Mouse (Mus musculus): Measurements from ENCODE around the gene Ugt2b34. TPM values are rescaled to one million over a fixed set of nuclear protein-coding genes. Genes with fewer than 3 reads are reported as not detected.

Ugt2b34 gene
- polyA plus RNA-seq, 1 experiment from 2014 or later, result 77.0 TPM

Other genes with a start within 250 kb of the Ugt2b34 start
- gene Tmprss11b, start 230.6 kb downstream of the Ugt2b34 start, polyA plus RNA-seq (2015; fragmentation: Nextera tagmentation; extraction: Ambion mirVana), result 12.2 and 14.1 TPM in 2 replicates
- 2.3 and 4.5 TPM in 2 replicates for gene Tmprss11e, start 161.1 kb downstream of the Ugt2b34 start, polyA plus RNA-seq (2015; fragmentation: Nextera tagmentation; extraction: Ambion mirVana)
- gene Ythdc1, start 102.7 kb downstream of the Ugt2b34 start, polyA plus RNA-seq (2015; fragmentation: Nextera tagmentation; extraction: Ambion mirVana), result 29.9 and 34.6 TPM in 2 replicates
- gene Ugt2b1, start 19.6 kb upstream of the Ugt2b34 start, polyA plus RNA-seq (2015; fragmentation: Nextera tagmentation; extraction: Ambion mirVana), result not detected in 2 replicates
- gene Ugt2b35, start 93.9 kb upstream of the Ugt2b34 start, polyA plus RNA-seq (2015; fragmentation: Nextera tagmentation; extraction: Ambion mirVana), result 0.71 and 0.87 TPM in 2 replicates
- 2.0 and 2.8 TPM in 2 replicates for gene Ugt2b36, start 185.6 kb upstream of the Ugt2b34 start, polyA plus RNA-seq (2015; fragmentation: Nextera tagmentation; extraction: Ambion mirVana)
- gene Ugt2b5, start 233.4 kb upstream of the Ugt2b34 start, polyA plus RNA-seq (2015; fragmentation: Nextera tagmentation; extraction: Ambion mirVana), result 7.7 and 12.5 TPM in 2 replicates

All from stomach, embryonic 16.5 days (tissue).